Mouse (Mus musculus) mesoderm, embryonic 11.5 days (tissue): ENCODE data around the gene Blcap.

Source experiments
- DNase-seq: peaks from one replicate; pipeline ENCODE4 v3.0.0-alpha.2; 2012; ENCODE audit warnings: low read depth, low spot score

Blcap gene

DNA sequence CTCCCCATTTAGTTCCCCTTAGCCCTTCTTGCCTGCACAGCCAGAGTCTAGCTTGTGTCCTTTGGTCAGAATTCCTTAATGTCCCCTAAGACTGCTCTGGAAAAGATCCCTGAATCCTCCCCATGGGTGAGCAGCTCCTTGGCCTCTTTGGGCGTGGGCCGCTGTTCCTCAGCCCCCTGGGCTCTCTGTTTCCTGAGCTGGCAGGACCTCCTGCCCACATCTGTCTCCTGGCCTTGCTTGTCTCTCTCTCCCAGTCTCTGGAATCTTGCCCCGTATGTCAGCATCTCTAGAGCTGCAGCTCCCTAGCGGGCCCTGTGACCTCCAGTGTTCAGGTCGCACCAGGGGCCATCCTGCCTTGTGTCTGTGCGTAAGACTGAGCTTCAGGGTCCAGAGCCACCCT, 51.6 kb downstream of the Blcap start:
- no peak for DNase-seq

DNA sequence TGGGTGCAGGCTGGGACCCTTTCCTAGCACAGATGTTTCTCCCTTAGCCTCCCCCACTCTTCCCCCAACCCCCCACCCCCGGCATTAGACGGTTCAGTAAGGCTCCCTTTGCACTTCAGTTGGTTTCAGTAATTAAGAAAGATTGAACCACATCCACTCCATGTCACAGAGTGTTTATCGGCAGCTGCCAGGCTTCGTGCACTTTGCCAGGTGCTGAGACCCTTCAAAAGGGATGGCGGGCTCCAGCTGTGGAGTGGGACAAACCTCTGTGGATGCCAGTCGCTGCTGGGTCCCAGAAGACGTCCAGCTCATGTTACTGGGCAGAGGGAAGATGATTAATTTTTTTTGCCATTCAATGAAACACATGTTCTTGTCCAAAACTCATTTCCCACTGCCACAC, 52.6 kb downstream of the Blcap start:
- no peak for DNase-seq

DNA sequence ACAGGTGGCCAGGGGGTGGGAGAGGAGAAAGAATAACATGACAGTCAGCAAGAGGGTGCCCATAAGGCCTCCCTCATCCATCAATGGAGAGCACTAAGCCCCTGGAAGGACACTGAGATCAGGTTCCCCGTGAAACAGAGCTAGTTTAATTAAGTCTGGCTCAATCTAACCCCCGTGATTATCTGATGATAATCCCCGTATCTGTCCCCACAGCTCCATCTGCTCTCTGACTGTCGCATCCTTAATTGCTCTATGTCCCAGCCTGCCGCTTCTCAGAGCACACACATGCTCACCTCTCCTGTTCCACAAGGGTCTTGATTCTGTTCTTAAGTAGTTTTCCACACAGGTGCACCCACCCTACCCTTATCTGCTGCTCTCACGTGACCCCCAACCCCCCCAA, 53.5 kb downstream of the Blcap start:
- DNase-seq = no peak

- no peak for DNase-seq
Measured at GRCm38 (mm10) chr2:157514353-157514752, 56.7 kb downstream of the Blcap start.

DNA sequence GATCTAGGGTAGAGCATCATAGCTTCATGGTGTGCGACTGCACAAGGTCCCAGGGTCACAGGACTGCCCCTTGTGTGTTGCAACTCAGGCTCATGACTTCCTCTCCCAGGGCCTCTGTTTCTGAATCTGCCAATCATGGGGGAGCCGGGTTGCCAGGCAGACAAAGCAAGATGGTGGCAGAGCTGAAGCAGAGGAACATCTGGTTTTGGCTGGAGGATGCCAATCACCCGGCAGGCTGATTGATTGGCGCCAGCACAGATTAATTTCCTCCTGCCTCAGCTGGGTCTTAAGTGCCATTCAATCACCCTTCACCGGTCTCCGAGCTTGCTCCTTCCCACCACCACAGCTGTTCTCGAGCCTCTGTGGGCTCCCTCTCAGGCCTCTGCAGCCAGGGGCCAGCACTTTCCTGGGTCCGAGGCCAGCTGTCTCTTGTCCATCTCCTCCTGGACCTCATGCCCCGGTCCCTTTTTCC, 57.3 kb downstream of the Blcap start:
- DNase-seq = peak; percentile 46

DNA sequence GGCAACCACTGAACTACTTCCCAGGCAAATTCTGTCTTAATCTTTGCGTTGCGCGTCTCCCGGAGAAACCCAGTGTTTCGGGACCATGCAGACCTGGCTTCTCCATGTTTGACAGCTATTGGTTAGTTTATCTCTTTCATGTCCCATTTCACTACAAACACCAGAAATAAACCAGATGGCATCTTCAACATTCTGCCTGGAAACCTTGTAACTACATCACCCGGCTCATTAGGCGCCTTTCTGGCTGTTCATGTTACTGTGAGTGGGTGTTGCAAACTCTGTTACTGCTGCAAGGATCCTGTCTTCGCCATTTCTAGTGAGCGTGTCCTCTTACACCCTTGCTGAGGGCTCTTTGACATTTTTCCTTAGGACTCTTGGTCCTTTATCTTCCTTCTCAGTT, 58.2 kb downstream of the Blcap start:
- no peak for DNase-seq

GRCm38 (mm10) chr2:157510031-157510430, 61.0 kb downstream of the Blcap start:
- DNase-seq = no peak

DNA sequence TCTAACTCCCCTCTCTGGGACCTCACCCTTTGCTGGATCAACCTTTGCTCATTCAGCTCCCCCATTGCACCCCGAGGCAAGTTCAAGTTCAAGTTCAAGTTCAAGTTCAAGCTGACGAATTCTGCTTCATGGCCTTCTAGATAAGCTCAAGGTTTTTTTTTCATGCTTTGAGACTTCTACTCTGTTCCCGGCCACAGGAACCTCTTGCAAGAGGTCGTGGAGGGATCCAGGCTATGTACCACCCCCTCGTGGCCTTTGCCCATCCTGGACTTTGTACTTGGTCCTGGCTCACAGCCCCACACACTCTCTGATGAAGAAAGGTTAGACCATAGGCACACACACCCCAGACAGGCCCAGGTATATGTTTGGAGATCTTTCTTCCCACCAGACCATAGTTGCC, 61.9 kb downstream of the Blcap start:
- no peak for DNase-seq

DNA sequence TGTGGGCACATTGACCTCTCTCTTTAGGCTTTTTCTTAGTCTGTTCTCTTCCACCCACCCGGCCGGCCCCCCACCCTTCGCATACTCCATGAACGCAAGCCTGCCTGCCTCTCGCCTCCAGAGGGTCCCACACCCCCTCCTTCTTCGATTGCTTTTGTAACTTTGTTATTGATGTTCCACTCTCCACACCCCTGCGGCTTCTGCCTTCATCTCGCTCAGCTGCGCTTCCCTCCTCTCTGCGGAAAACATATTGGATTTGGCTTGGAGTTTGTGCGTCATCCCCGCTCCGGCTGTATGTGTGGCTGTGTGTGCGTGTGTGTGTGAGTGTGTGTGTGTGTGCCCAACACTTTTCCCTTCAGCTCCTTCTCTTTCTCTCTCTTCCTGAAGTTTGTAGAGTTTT, 64.3 kb downstream of the Blcap start:
- DNase-seq = no peak
